12 mouse cellular contexts compared by ENCODE assay signal in genomic region chr6:117550930-117551329, GRCm38 (mm10).
"Had no signal": no experiment of that assay in that cellular context is flagged by ENCODE, and none has a peak within 500 bp of the region (broad histone marks: within the 10 kb centered on the region; RNA-seq: fewer than 3 reads in every experiment).

No protein-coding gene starts in this region.

- H3K9ac ChIP-seq: liver, embryonic 13.5 days; liver, postnatal 0 days; neural tube, embryonic 12.5 days had no signal

- H3K36me3 ChIP-seq: liver, embryonic 13.5 days; neural tube, embryonic 12.5 days had no signal

- H3K4me1 ChIP-seq: liver, embryonic 13.5 days had no signal

- ATAC-seq: intestine, embryonic 16.5 days; liver, postnatal 0 days had no signal

- H3K27me3 ChIP-seq: liver, embryonic 13.5 days had no signal

- DNase-seq: kidney, adult 9 months; kidney, postnatal 14 days; liver; liver, embryonic 13.5 days; liver, postnatal 0 days; midbrain, embryonic 14.5 days; thymus, postnatal 4 days had no signal

- H3K9me3 ChIP-seq: liver, embryonic 13.5 days; neural tube, embryonic 12.5 days had no signal

- H3K4me2 ChIP-seq: liver, embryonic 13.5 days; neural tube, embryonic 12.5 days had no signal

- H3K27ac ChIP-seq: left cerebral cortex, adult 2 months; liver, embryonic 13.5 days; neural tube, embryonic 12.5 days; stomach, postnatal 0 days had no signal

- H3K4me3 ChIP-seq: left cerebral cortex, adult 2 months; liver, embryonic 13.5 days; myocyte; neural tube, embryonic 12.5 days had no signal
